Mouse (Mus musculus) thymus, postnatal 10 days (tissue): Measurements from ENCODE around the gene Gkn2.

Experiments used
- DNase-seq, 2 experiments: peaks; one replicate each; pipeline ENCODE4 v3.0.0; 2021; ENCODE audit warnings: low spot score in 2 of 2

Gene Gkn2

GRCm38 (mm10) chr6:87373057-87373456 lies at the start of gene Gkn2:
Gene Gkn2 (plus strand): TSS chr6:87373357.
- DNase-seq = no peak

GRCm38 (mm10) chr6:87323381-87323780 lies 49.8 kb upstream of the Gkn2 start:
- DNase-seq = peak; percentile 12 to 69

- DNase-seq = no peak
Measured at GRCm38 (mm10) chr6:87326932-87327331, 46.2 kb upstream of the Gkn2 start.

- DNase-seq = no peak
Measured at GRCm38 (mm10) chr6:87328265-87329173, 44.6 kb upstream of the Gkn2 start.

- DNase-seq = no peak
Measured at GRCm38 (mm10) chr6:87332380-87332779, 40.8 kb upstream of the Gkn2 start.

- no peak for DNase-seq
Measured at GRCm38 (mm10) chr6:87334361-87335090, 38.6 kb upstream of the Gkn2 start.

- peak in 1 of 2 experiments; percentile 47 for DNase-seq
Measured at GRCm38 (mm10) chr6:87335091-87335934, 37.8 kb upstream of the Gkn2 start, which contains the start of gene Antxr1. Gene Antxr1 (minus strand): TSS chr6:87335821.

- no peak for DNase-seq
Measured at GRCm38 (mm10) chr6:87335935-87336295, 37.2 kb upstream of the Gkn2 start.

GRCm38 (mm10) chr6:87350829-87351228 lies 22.3 kb upstream of the Gkn2 start, which contains the start of gene Gkn1:
Gene Gkn1 (minus strand): TSS chr6:87350942.
- no peak for DNase-seq

- no peak for DNase-seq
Measured at GRCm38 (mm10) chr6:87354441-87354840, 18.7 kb upstream of the Gkn2 start.

- no peak for DNase-seq
Measured at GRCm38 (mm10) chr6:87369223-87369622, 3.9 kb upstream of the Gkn2 start.

- no peak for DNase-seq
Measured at GRCm38 (mm10) chr6:87383926-87384691, 11.0 kb downstream of the Gkn2 start.

- DNase-seq = no peak
Measured at GRCm38 (mm10) chr6:87384761-87385160, 11.6 kb downstream of the Gkn2 start.

- peak in 1 of 2 experiments; percentile 41 for DNase-seq
Measured at GRCm38 (mm10) chr6:87386203-87386602, 13.0 kb downstream of the Gkn2 start.

- DNase-seq = no peak
Measured at GRCm38 (mm10) chr6:87386681-87387080, 13.5 kb downstream of the Gkn2 start.

- DNase-seq = no peak
Measured at GRCm38 (mm10) chr6:87388877-87389276, 15.7 kb downstream of the Gkn2 start, which contains the start of gene Gkn3. Gene Gkn3 (minus strand): TSS chr6:87388935.

- no peak for DNase-seq
Measured at GRCm38 (mm10) chr6:87389455-87389989, 16.4 kb downstream of the Gkn2 start.

- no peak for DNase-seq
Measured at GRCm38 (mm10) chr6:87393466-87394205, 20.5 kb downstream of the Gkn2 start.

- DNase-seq = peak in 1 of 2 experiments; percentile 6
Measured at GRCm38 (mm10) chr6:87394783-87395182, 21.6 kb downstream of the Gkn2 start.

- peak; percentile 70 to 82 for DNase-seq
Measured at GRCm38 (mm10) chr6:87399137-87399536, 26.0 kb downstream of the Gkn2 start.
